Mouse (Mus musculus): Measurements from ENCODE around the gene Wtap. TPM values are rescaled to one million over a fixed set of nuclear protein-coding genes. Genes with fewer than 3 reads are reported as not detected.
"Not testable (repeated sequence)": the region's sequence is repeated elsewhere in the genome, so short reads cannot be mapped to it uniquely, and the experiment has no call there.

Wtap gene
- total and polyA plus RNA-seq, 3 experiments = 37.5 to 173 (median 103) TPM

GRCm38 (mm10) chr17:13006984-13007383, 13.0 kb upstream of the Wtap start:
- ATAC-seq (ENCODE audit: extremely low read depth, insufficient number of reproducible peaks, low FRiP score, poor library complexity, severe bottlenecking) (no peak), DNase-seq (ENCODE audit: low spot score) (no peak)
- TF ChIP-seq TAL1 (conservative IDR thresholded peaks at IDR 0.05; ENCODE audit: low read depth, low read length) (no peak), GATA2 (IDR thresholded peaks at IDR 0.05; ENCODE audit: borderline replicate concordance, low read depth, low read length) (no peak), POLR2AphosphoS5 (IDR thresholded peaks at IDR 0.05; ENCODE audit: insufficient replicate concordance, low read depth, low read length) (no peak), CTCF (IDR thresholded peaks at IDR 0.05; ENCODE audit: low read depth, low read length) (no peak), GATA1 (IDR thresholded peaks at IDR 0.05; ENCODE audit: borderline replicate concordance, low read length) (no peak)
- peak overlapping the region; percentile 89; the same call in 1 of the 2 replicates for H3K4me3 ChIP-seq (ENCODE audit: low read depth, low read length)
- H3K36me3 ChIP-seq (replicated peaks) = peaks cover 15% of the 10 kb centered on the region
- H3K4me1 ChIP-seq (ENCODE audit: insufficient read depth, low read depth, low read length) = peaks cover 18% of the 10 kb centered on the region
- H3K27me3 ChIP-seq (ENCODE audit: insufficient read depth, low read length) = no peaks in the 10 kb centered on the region
- 0 out of 2 replicates have a peak, but pooled peaks cover 2% of the 10 kb centered on the region for H3K9me3 ChIP-seq (replicated peaks)

GRCm38 (mm10) chr17:13006546-13006945, 12.6 kb upstream of the Wtap start, which contains the start of gene Sod2:
Gene Sod2, plus strand, starts transcription at chr17:13006846.
- not testable (repeated sequence) for H3K27me3 ChIP-seq (ENCODE audit: insufficient read depth, low read length)
- H3K4me1 ChIP-seq (ENCODE audit: insufficient read depth, low read depth, low read length) = peaks cover 18% of the 10 kb centered on the region

GRCm38 (mm10) chr17:13004436-13004835, 10.5 kb upstream of the Wtap start:
- not testable (repeated sequence) for ATAC-seq (ENCODE audit: extremely low read depth, insufficient number of reproducible peaks, low FRiP score, poor library complexity, severe bottlenecking); H3K4me3 ChIP-seq (ENCODE audit: low read depth, low read length); DNase-seq (ENCODE audit: low spot score); H3K9me3 ChIP-seq (replicated peaks); H3K36me3 ChIP-seq (replicated peaks); H3K27me3 ChIP-seq (ENCODE audit: insufficient read depth, low read length)
- peaks cover 18% of the 10 kb centered on the region for H3K4me1 ChIP-seq (ENCODE audit: insufficient read depth, low read depth, low read length)

More at GRCm38 (mm10) chr17:13006546-13006945, 12.6 kb upstream of the Wtap start, which contains the start of gene Sod2:
- peak within 1 kb of the TSS; percentile 89 for H3K4me3 ChIP-seq (ENCODE audit: low read depth, low read length)
- ATAC-seq (ENCODE audit: extremely low read depth, insufficient number of reproducible peaks, low FRiP score, poor library complexity, severe bottlenecking); H3K9me3 ChIP-seq (replicated peaks); DNase-seq (ENCODE audit: low spot score): not testable (repeated sequence)
- H3K36me3 ChIP-seq (replicated peaks) = peaks cover 13% of the 10 kb centered on the region

GRCm38 (mm10) chr17:13002243-13002642, 8.3 kb upstream of the Wtap start:
- DNase-seq (ENCODE audit: low spot score); H3K27me3 ChIP-seq (ENCODE audit: insufficient read depth, low read length); ATAC-seq (ENCODE audit: extremely low read depth, insufficient number of reproducible peaks, low FRiP score, poor library complexity, severe bottlenecking); H3K9me3 ChIP-seq (replicated peaks); H3K36me3 ChIP-seq (replicated peaks); H3K4me3 ChIP-seq (ENCODE audit: low read depth, low read length); H3K4me1 ChIP-seq (ENCODE audit: insufficient read depth, low read depth, low read length): not testable (repeated sequence)

- H3K27me3 ChIP-seq (ENCODE audit: insufficient read depth, low read length) = no peaks in the 10 kb centered on the region
- H3K36me3 ChIP-seq (replicated peaks) = peaks cover 6% of the 10 kb centered on the region
- TF ChIP-seq TAL1 (conservative IDR thresholded peaks at IDR 0.05; ENCODE audit: low read depth, low read length) = no peak
- no peak for TF ChIP-seq GATA1 (IDR thresholded peaks at IDR 0.05; ENCODE audit: borderline replicate concordance, low read length)
- no peak for TF ChIP-seq POLR2AphosphoS5 (IDR thresholded peaks at IDR 0.05; ENCODE audit: insufficient replicate concordance, low read depth, low read length)
- TF ChIP-seq GATA2 (IDR thresholded peaks at IDR 0.05; ENCODE audit: borderline replicate concordance, low read depth, low read length) = no peak
- TF ChIP-seq CTCF (IDR thresholded peaks at IDR 0.05; ENCODE audit: low read depth, low read length) = no peak
- peaks cover 7% of the 10 kb centered on the region for H3K4me1 ChIP-seq (ENCODE audit: insufficient read depth, low read depth, low read length)
- no peak for DNase-seq (ENCODE audit: low spot score)
- ATAC-seq (ENCODE audit: extremely low read depth, insufficient number of reproducible peaks, low FRiP score, poor library complexity, severe bottlenecking) = no peak
- H3K4me3 ChIP-seq (ENCODE audit: low read depth, low read length) = no peak overlapping the region
- no peaks in the 10 kb centered on the region for H3K9me3 ChIP-seq (replicated peaks)
Observed at GRCm38 (mm10) chr17:12999069-12999468, 5.1 kb upstream of the Wtap start.

GRCm38 (mm10) chr17:12997890-12998289, 3.9 kb upstream of the Wtap start:
- Histone ChIP-seq H3K4me1 (ENCODE audit: insufficient read depth, low read depth, low read length) (peaks cover 9% of the 10 kb centered on the region), H3K9me3 (replicated peaks) (no peaks in the 10 kb centered on the region), H3K4me3 (ENCODE audit: low read depth, low read length) (no peak overlapping the region), H3K36me3 (replicated peaks) (peaks cover 6% of the 10 kb centered on the region), H3K27me3 (ENCODE audit: insufficient read depth, low read length) (no peaks in the 10 kb centered on the region)
- no peak for DNase-seq (ENCODE audit: low spot score)
- ATAC-seq (ENCODE audit: extremely low read depth, insufficient number of reproducible peaks, low FRiP score, poor library complexity, severe bottlenecking) = no peak
- TF ChIP-seq TAL1 (conservative IDR thresholded peaks at IDR 0.05; ENCODE audit: low read depth, low read length) = no peak
- TF ChIP-seq POLR2AphosphoS5 (IDR thresholded peaks at IDR 0.05; ENCODE audit: insufficient replicate concordance, low read depth, low read length) = no peak
- no peak for TF ChIP-seq GATA1 (IDR thresholded peaks at IDR 0.05; ENCODE audit: borderline replicate concordance, low read length)
- TF ChIP-seq CTCF (IDR thresholded peaks at IDR 0.05; ENCODE audit: low read depth, low read length) = no peak
- no peak for TF ChIP-seq GATA2 (IDR thresholded peaks at IDR 0.05; ENCODE audit: borderline replicate concordance, low read depth, low read length)

GRCm38 (mm10) chr17:12996345-12996744, 2.4 kb upstream of the Wtap start:
- Histone ChIP-seq H3K4me3 (ENCODE audit: low read depth, low read length) (no peak overlapping the region), H3K4me1 (ENCODE audit: insufficient read depth, low read depth, low read length) (peaks cover 9% of the 10 kb centered on the region), H3K9me3 (replicated peaks) (no peaks in the 10 kb centered on the region), H3K36me3 (replicated peaks) (peaks cover 6% of the 10 kb centered on the region), H3K27me3 (ENCODE audit: insufficient read depth, low read length) (no peaks in the 10 kb centered on the region)
- TF ChIP-seq CTCF (IDR thresholded peaks at IDR 0.05; ENCODE audit: low read depth, low read length) = 0 out of 2 replicates have a peak, but pooled peaks have one; percentile 7
- TF ChIP-seq GATA1 (IDR thresholded peaks at IDR 0.05; ENCODE audit: borderline replicate concordance, low read length) = no peak
- ATAC-seq (ENCODE audit: extremely low read depth, insufficient number of reproducible peaks, low FRiP score, poor library complexity, severe bottlenecking) = no peak
- DNase-seq (ENCODE audit: low spot score) = no peak
